Mouse (Mus musculus): Measurements from ENCODE around the gene Akap6. TPM values are rescaled to one million over a fixed set of nuclear protein-coding genes. Genes with fewer than 3 reads are reported as not detected.

Gene Akap6
- total and polyA plus RNA-seq, 3 experiments: not detected

- Histone ChIP-seq H3K27me3 (ENCODE audit: control insufficient read depth in 1 of 2, insufficient read depth in 2 of 2, low read length in 2 of 2) (no peaks in the 10 kb centered on the region), H3K9ac (ENCODE audit: control insufficient read depth, low read depth, low read length, poor library complexity, severe bottlenecking) (no peak overlapping the region), H3K4me3 (ENCODE audit: control insufficient read depth in 1 of 2, insufficient read depth in 1 of 2, low read depth in 2 of 2, low read length in 2 of 2) (no peak overlapping the region), H3K9me3 (replicated peaks; ENCODE audit: insufficient read depth, low read length) (no peaks in the 10 kb centered on the region), H3K4me1 (ENCODE audit: control insufficient read depth in 1 of 2, insufficient read depth in 2 of 2, low read length in 2 of 2) (no peaks in the 10 kb centered on the region), H3K79me2 (ENCODE audit: control insufficient read depth, insufficient read depth, low read length, poor library complexity) (no peaks in the 10 kb centered on the region), H3K36me3 (ENCODE audit: control insufficient read depth in 1 of 2, insufficient read depth in 2 of 2, low read length in 2 of 2) (no peaks in the 10 kb centered on the region), H3K27ac (ENCODE audit: control insufficient read depth, low read depth, low read length) (no peak overlapping the region)
- DNase-seq (ENCODE audit: low read depth, low spot score): no peak
- TF ChIP-seq SIN3A (IDR thresholded peaks at IDR 0.05; ENCODE audit: low read length) (no peak), TBP (IDR thresholded peaks at IDR 0.05; ENCODE audit: low read depth, low read length) (no peak), MYC (IDR thresholded peaks at IDR 0.05; ENCODE audit: low read depth, low read length) (no peak), E2F4 (IDR thresholded peaks at IDR 0.05; ENCODE audit: borderline replicate concordance, low read depth, low read length) (no peak), POLR2AphosphoS5 (IDR thresholded peaks at IDR 0.05; ENCODE audit: borderline replicate concordance, low read depth, low read length) (no peak), POLR2AphosphoS2 (IDR thresholded peaks at IDR 0.05; ENCODE audit: low read length) (no peak), RAD21 (IDR thresholded peaks at IDR 0.05; ENCODE audit: low read depth, low read length) (no peak), MYB (IDR thresholded peaks at IDR 0.05; ENCODE audit: low read depth, low read length) (no peak), ZC3H11A (IDR thresholded peaks at IDR 0.05; ENCODE audit: low read depth, low read length) (no peak), HCFC1 (IDR thresholded peaks at IDR 0.05; ENCODE audit: low read depth, low read length) (no peak), GABPA (IDR thresholded peaks at IDR 0.05; ENCODE audit: low read depth, low read length) (no peak), EP300 (IDR thresholded peaks at IDR 0.05; ENCODE audit: low read depth in 1 of 2, low read length in 2 of 2) (no peak), MEF2A (IDR thresholded peaks at IDR 0.05; ENCODE audit: extremely low read depth, insufficient replicate concordance, low read depth, low read length, poor library complexity, severe bottlenecking) (no peak), ETS1 (IDR thresholded peaks at IDR 0.05; ENCODE audit: low read depth, low read length) (no peak), CHD2 (IDR thresholded peaks at IDR 0.05; ENCODE audit: low read length) (no peak), MAFK (IDR thresholded peaks at IDR 0.05; ENCODE audit: borderline replicate concordance, low read depth, low read length) (no peak), MAZ (IDR thresholded peaks at IDR 0.05; ENCODE audit: low read depth, low read length) (no peak), CTCF (IDR thresholded peaks at IDR 0.05 in 2 of 3, conservative IDR thresholded peaks at IDR 0.05 in 1 of 3; ENCODE audit: control insufficient read depth in 1 of 3, insufficient read depth in 1 of 3, low read depth in 2 of 3, low read length in 3 of 3, poor library complexity in 1 of 3, severe bottlenecking in 1 of 3) (no peak)
Observed at GRCm38 (mm10) chr12:52957587-52957986, 258.4 kb downstream of the Akap6 start.

- Histone ChIP-seq H3K79me2 (ENCODE audit: control insufficient read depth, insufficient read depth, low read length, poor library complexity) (no peaks in the 10 kb centered on the region), H3K9me3 (replicated peaks; ENCODE audit: insufficient read depth, low read length) (no peaks in the 10 kb centered on the region), H3K9ac (ENCODE audit: control insufficient read depth, low read depth, low read length, poor library complexity, severe bottlenecking) (no peak overlapping the region), H3K4me1 (ENCODE audit: control insufficient read depth in 1 of 2, insufficient read depth in 2 of 2, low read length in 2 of 2) (no peaks in the 10 kb centered on the region), H3K36me3 (ENCODE audit: control insufficient read depth in 1 of 2, insufficient read depth in 2 of 2, low read length in 2 of 2) (no peaks in the 10 kb centered on the region), H3K4me3 (ENCODE audit: control insufficient read depth in 1 of 2, insufficient read depth in 1 of 2, low read depth in 2 of 2, low read length in 2 of 2) (no peak overlapping the region), H3K27me3 (ENCODE audit: control insufficient read depth in 1 of 2, insufficient read depth in 2 of 2, low read length in 2 of 2) (no peaks in the 10 kb centered on the region), H3K27ac (ENCODE audit: control insufficient read depth, low read depth, low read length) (no peak overlapping the region)
- no peak for DNase-seq (ENCODE audit: low read depth, low spot score)
- TF ChIP-seq CTCF (IDR thresholded peaks at IDR 0.05 in 2 of 3, conservative IDR thresholded peaks at IDR 0.05 in 1 of 3; ENCODE audit: control insufficient read depth in 1 of 3, insufficient read depth in 1 of 3, low read depth in 2 of 3, low read length in 3 of 3, poor library complexity in 1 of 3, severe bottlenecking in 1 of 3) (no peak), GATA1 (IDR thresholded peaks at IDR 0.05; ENCODE audit: low read depth, low read length) (no peak)
Observed at GRCm38 (mm10) chr12:52957994-52958393, 258.8 kb downstream of the Akap6 start.
